Mouse (Mus musculus): ENCODE results near the gene Atmin. TPM values are rescaled to one million over a fixed set of nuclear protein-coding genes. Genes with fewer than 3 reads are reported as not detected.

The Atmin gene
- 5.5 and 6.2 TPM in 2 replicates for polyA plus RNA-seq (2015; fragmentation: Nextera tagmentation; extraction: Ambion mirVana)

GRCm38 (mm10) chr8:116943161-116943554 is at the start of gene Atmin:
TSS of gene Atmin (plus strand) at chr8:116943393.
- H3K9me3 ChIP-seq (ENCODE audit: control insufficient read depth), result no peaks in the 10 kb centered on the region
- H3K4me1 ChIP-seq (replicated peaks; ENCODE audit: control insufficient read depth, insufficient read depth, low read length), result no peaks in the 10 kb centered on the region; the same call in 1 of the 2 replicates
- peak; percentile 89 for ATAC-seq
- under 1% methylated on average over 46 of the region's 46 CpGs for WGBS
- TF ChIP-seq CTCF (IDR thresholded peaks at IDR 0.05; ENCODE audit: low read depth), result peak; percentile 79
- no peaks in the 10 kb centered on the region for H3K27me3 ChIP-seq (replicated peaks; ENCODE audit: control insufficient read depth, insufficient read depth, low read length)
- H3K4me2 ChIP-seq (replicated peaks; ENCODE audit: low read depth), result peak within 1 kb of the TSS; percentile 93
- peak within 1 kb of the TSS; percentile 47; the same call in 1 of the 2 replicates for H3K27ac ChIP-seq (ENCODE audit: low read depth, low read length)
- peaks cover 9% of the 10 kb centered on the region; the same call in 1 of the 2 replicates for H3K36me3 ChIP-seq (ENCODE audit: control insufficient read depth, insufficient read depth)
- H3K9ac ChIP-seq (ENCODE audit: low read depth, low read length), result peak within 1 kb of the TSS; percentile 84
- H3K4me3 ChIP-seq (ENCODE audit: low read depth, low read length), result peak within 1 kb of the TSS; percentile 94

- ATAC-seq, result no peak
- H3K4me2 ChIP-seq (replicated peaks; ENCODE audit: low read depth), result no peak overlapping the region
- H3K4me3 ChIP-seq (ENCODE audit: low read depth, low read length), result no peak overlapping the region
- TF ChIP-seq CTCF (IDR thresholded peaks at IDR 0.05; ENCODE audit: low read depth), result no peak
- no peaks in the 10 kb centered on the region for H3K27me3 ChIP-seq (replicated peaks; ENCODE audit: control insufficient read depth, insufficient read depth, low read length)
- no peaks in the 10 kb centered on the region for H3K4me1 ChIP-seq (replicated peaks; ENCODE audit: control insufficient read depth, insufficient read depth, low read length)
- H3K9me3 ChIP-seq (ENCODE audit: control insufficient read depth), result no peaks in the 10 kb centered on the region
- no peak overlapping the region for H3K27ac ChIP-seq (ENCODE audit: low read depth, low read length)
- 72% methylated on average over 11 of the region's 11 CpGs for WGBS
- peaks cover 10% of the 10 kb centered on the region; the same call in 1 of the 2 replicates for H3K36me3 ChIP-seq (ENCODE audit: control insufficient read depth, insufficient read depth)
- H3K9ac ChIP-seq (ENCODE audit: low read depth, low read length), result no peak overlapping the region
Observed at GRCm38 (mm10) chr8:116893938-116894337, 49.3 kb upstream of the Atmin start.

GRCm38 (mm10) chr8:116895521-116895920 is 47.7 kb upstream of the Atmin start:
- H3K36me3 ChIP-seq (ENCODE audit: control insufficient read depth, insufficient read depth), result peaks cover 3% of the 10 kb centered on the region; the same call in 1 of the 2 replicates
- H3K4me1 ChIP-seq (replicated peaks; ENCODE audit: control insufficient read depth, insufficient read depth, low read length), result no peaks in the 10 kb centered on the region
- no peak overlapping the region for H3K4me3 ChIP-seq (ENCODE audit: low read depth, low read length)
- no peak overlapping the region for H3K27ac ChIP-seq (ENCODE audit: low read depth, low read length)
- no peak overlapping the region for H3K9ac ChIP-seq (ENCODE audit: low read depth, low read length)
- no peaks in the 10 kb centered on the region for H3K9me3 ChIP-seq (ENCODE audit: control insufficient read depth)
- no peak for ATAC-seq
- no peak overlapping the region for H3K4me2 ChIP-seq (replicated peaks; ENCODE audit: low read depth)
- TF ChIP-seq CTCF (IDR thresholded peaks at IDR 0.05; ENCODE audit: low read depth), result no peak
- H3K27me3 ChIP-seq (replicated peaks; ENCODE audit: control insufficient read depth, insufficient read depth, low read length), result no peaks in the 10 kb centered on the region
- WGBS, result 89% methylated on average over 6 of the region's 6 CpGs

- no peak for TF ChIP-seq CTCF (IDR thresholded peaks at IDR 0.05; ENCODE audit: low read depth)
- H3K27ac ChIP-seq (ENCODE audit: low read depth, low read length), result no peak overlapping the region
- no peak for ATAC-seq
- H3K9ac ChIP-seq (ENCODE audit: low read depth, low read length), result no peak overlapping the region
- WGBS, result over 99% methylated on average over 4 of the region's 4 CpGs
- no peaks in the 10 kb centered on the region for H3K9me3 ChIP-seq (ENCODE audit: control insufficient read depth)
- H3K4me1 ChIP-seq (replicated peaks; ENCODE audit: control insufficient read depth, insufficient read depth, low read length), result no peaks in the 10 kb centered on the region
- no peak overlapping the region for H3K4me2 ChIP-seq (replicated peaks; ENCODE audit: low read depth)
- no peak overlapping the region for H3K4me3 ChIP-seq (ENCODE audit: low read depth, low read length)
- H3K36me3 ChIP-seq (ENCODE audit: control insufficient read depth, insufficient read depth), result peaks cover 5% of the 10 kb centered on the region; the same call in 1 of the 2 replicates
- no peaks in the 10 kb centered on the region for H3K27me3 ChIP-seq (replicated peaks; ENCODE audit: control insufficient read depth, insufficient read depth, low read length)
Observed at GRCm38 (mm10) chr8:116904736-116905135, 38.5 kb upstream of the Atmin start.

- Histone ChIP-seq H3K4me1 (replicated peaks; ENCODE audit: control insufficient read depth, insufficient read depth, low read length) (no peaks in the 10 kb centered on the region), H3K27me3 (replicated peaks; ENCODE audit: control insufficient read depth, insufficient read depth, low read length) (no peaks in the 10 kb centered on the region), H3K36me3 (ENCODE audit: control insufficient read depth, insufficient read depth) (peaks cover 5% of the 10 kb centered on the region; the same call in 1 of the 2 replicates), H3K9me3 (ENCODE audit: control insufficient read depth) (no peaks in the 10 kb centered on the region), H3K4me3 (ENCODE audit: low read depth, low read length) (no peak overlapping the region), H3K27ac (ENCODE audit: low read depth, low read length) (no peak overlapping the region), H3K4me2 (replicated peaks; ENCODE audit: low read depth) (no peak overlapping the region), H3K9ac (ENCODE audit: low read depth, low read length) (no peak overlapping the region)
- TF ChIP-seq CTCF (IDR thresholded peaks at IDR 0.05; ENCODE audit: low read depth), result no peak
- no peak for ATAC-seq
- 84% methylated on average over 4 of the region's 4 CpGs for WGBS
Observed at GRCm38 (mm10) chr8:116905252-116905651, 37.9 kb upstream of the Atmin start.

- H3K9me3 ChIP-seq (ENCODE audit: control insufficient read depth), result no peaks in the 10 kb centered on the region
- no peak overlapping the region for H3K27ac ChIP-seq (ENCODE audit: low read depth, low read length)
- no peaks in the 10 kb centered on the region for H3K4me1 ChIP-seq (replicated peaks; ENCODE audit: control insufficient read depth, insufficient read depth, low read length)
- H3K27me3 ChIP-seq (replicated peaks; ENCODE audit: control insufficient read depth, insufficient read depth, low read length), result no peaks in the 10 kb centered on the region
- no peak overlapping the region for H3K4me3 ChIP-seq (ENCODE audit: low read depth, low read length)
- peaks cover 10% of the 10 kb centered on the region; the same call in 1 of the 2 replicates for H3K36me3 ChIP-seq (ENCODE audit: control insufficient read depth, insufficient read depth)
- 92% methylated on average over 4 of the region's 4 CpGs for WGBS
- no peak for ATAC-seq
- no peak overlapping the region for H3K9ac ChIP-seq (ENCODE audit: low read depth, low read length)
- no peak overlapping the region for H3K4me2 ChIP-seq (replicated peaks; ENCODE audit: low read depth)
- no peak for TF ChIP-seq CTCF (IDR thresholded peaks at IDR 0.05; ENCODE audit: low read depth)
Observed at GRCm38 (mm10) chr8:116905836-116906235, 37.4 kb upstream of the Atmin start.

All from intestine, postnatal 0 days (tissue).